Mouse (Mus musculus) limb, embryonic 14.5 days (tissue): ENCODE results near the gene Tdrd9. TPM values are rescaled to one million over a fixed set of nuclear protein-coding genes. Genes with fewer than 3 reads are reported as not detected.
A peak's percentile ranks its signal among the peaks of the same experiment; 100 is the strongest.

Source experiments
- ATAC-seq: fragments of 200-750 bp; cut with Nextera tagmentation; 2 replicates; pipeline ENCODE4 v1.8.0; 2017; ENCODE audit warnings: low read depth, moderate number of reproducible peaks, moderate TSS enrichment; ENCODE audit not compliant: low FRiP score
- DNase-seq: peaks from one replicate; pipeline ENCODE4 v3.0.0-alpha.2; 2015; ENCODE audit warnings: low spot score
- H3K27ac ChIP-seq: fragments of 300-500 bp; sonication (generic); replicated peaks from 2 replicates; pipeline ENCODE4 v1.5.1; 2014; ENCODE audit warnings: low read depth, mild to moderate bottlenecking, low read length, moderate library complexity, mixed read lengths
- H3K27me3 ChIP-seq: fragments of 300-500 bp; sonication (generic); 2 replicates; pipeline ENCODE4 v1.6.1; 2014; ENCODE audit warnings: low read length, mixed read lengths; ENCODE audit not compliant: control insufficient read depth, insufficient read depth
- H3K36me3 ChIP-seq: fragments of 300-500 bp; sonication (generic); 2 replicates; pipeline ENCODE4 v1.6.1; 2014; ENCODE audit warnings: mild to moderate bottlenecking, low read length, moderate library complexity, mixed read lengths; ENCODE audit not compliant: control insufficient read depth, insufficient read depth
- H3K4me1 ChIP-seq: fragments of 300-500 bp; sonication (generic); 2 replicates; pipeline ENCODE4 v1.6.1; 2014; ENCODE audit warnings: antibody characterized with exemption, low read length, mixed read lengths; ENCODE audit not compliant: control insufficient read depth, insufficient read depth
- H3K4me2 ChIP-seq: fragments of 300-500 bp; sonication (generic); replicated peaks from 2 replicates; pipeline ENCODE4 v1.6.1; 2014; ENCODE audit warnings: low read depth, mild to moderate bottlenecking, low read length, moderate library complexity; ENCODE audit not compliant: severe bottlenecking
- H3K4me3 ChIP-seq: fragments of 300-500 bp; sonication (generic); replicated peaks from 2 replicates; pipeline ENCODE4 v1.5.1; 2014; ENCODE audit warnings: low read length
- H3K9ac ChIP-seq: fragments of 300-500 bp; sonication (generic); 2 replicates; pipeline ENCODE4 v1.6.1; 2014; ENCODE audit warnings: mild to moderate bottlenecking, low read depth, low read length, moderate library complexity; ENCODE audit not compliant: severe bottlenecking
- H3K9me3 ChIP-seq: fragments of 300-500 bp; sonication (generic); 2 replicates; pipeline ENCODE4 v1.6.1; 2016; ENCODE audit warnings: low read length; ENCODE audit not compliant: control insufficient read depth
- POLR2A ChIP-seq: fragments of 200-500 bp; IDR thresholded peaks from 2 replicates; pipeline ENCODE4 v1.8.0; 2012; ENCODE audit warnings: inconsistent platforms, mild to moderate bottlenecking, moderate library complexity, borderline replicate concordance; ENCODE audit not compliant: insufficient read depth, insufficient read length; ENCODE audit errors: extremely low read depth
- WGBS: fragments of 180-500 bp; shearing (Covaris S2); extraction: QIAGEN DNeasy Blood & Tissue Kit; methylation state at CpG from one replicate; pipeline ENCODE4 v1.1.7; 2014; 5-methylcytosine and 5-hydroxymethylcytosine counted together
- polyA plus RNA-seq, 2 experiments: library from polyadenylated mRNA; depleted of rRNA in 1 of 2; stranded (reverse) in 1 of 2; unstranded in 1 of 2; fragments of >200 nt; fragmentation: Nextera tagmentation in 1 of 2; extraction: Ambion mirVana in 1 of 2; gene quantifications; 2 replicates each; pipeline versions ENCODE4 v1.2.1 to v1.2.3; 2012 to 2014

Tdrd9 gene
- polyA plus RNA-seq, 2 experiments, result 0.23 to 0.78 TPM

GRCm38 (mm10) chr12:112086726-112087125 is 115.4 kb downstream of the Tdrd9 start:
- TF ChIP-seq POLR2A, result no peak

GRCm38 (mm10) chr12:112088609-112089324 is 117.4 kb downstream of the Tdrd9 start:
- H3K9me3 ChIP-seq, result no peaks in the 10 kb centered on the region
- ATAC-seq (no peak), DNase-seq (no peak)
- no peak overlapping the region for H3K27ac ChIP-seq
- WGBS, result 50% methylated on average over 12 of the region's 12 CpGs
- H3K4me2 ChIP-seq, result no peak overlapping the region
- no peak overlapping the region for H3K4me3 ChIP-seq
- no peak overlapping the region for H3K9ac ChIP-seq
- no peak for TF ChIP-seq POLR2A
- peaks cover 6% of the 10 kb centered on the region for H3K4me1 ChIP-seq
- no peaks in the 10 kb centered on the region for H3K36me3 ChIP-seq
- H3K27me3 ChIP-seq, result no peaks in the 10 kb centered on the region

More at GRCm38 (mm10) chr12:112086726-112087125, 115.4 kb downstream of the Tdrd9 start:
- Histone ChIP-seq H3K4me3 (no peak overlapping the region), H3K9ac (no peak overlapping the region), H3K9me3 (no peaks in the 10 kb centered on the region), H3K4me1 (peaks cover 6% of the 10 kb centered on the region), H3K36me3 (no peaks in the 10 kb centered on the region), H3K27ac (0 out of 2 replicates have a peak overlapping the region, but pooled peaks have one; percentile 8), H3K27me3 (no peaks in the 10 kb centered on the region), H3K4me2 (no peak overlapping the region)
- ATAC-seq (no peak), DNase-seq (no peak)
- 46% methylated on average over 6 of the region's 6 CpGs for WGBS

GRCm38 (mm10) chr12:112091054-112091453 is 119.7 kb downstream of the Tdrd9 start:
- Histone ChIP-seq H3K9ac (peak overlapping the region; percentile 36; the same call in 1 of the 2 replicates), H3K27ac (no peak overlapping the region), H3K4me3 (no peak overlapping the region), H3K9me3 (no peaks in the 10 kb centered on the region), H3K4me1 (peaks cover 6% of the 10 kb centered on the region), H3K36me3 (no peaks in the 10 kb centered on the region), H3K4me2 (peak overlapping the region; percentile 39), H3K27me3 (no peaks in the 10 kb centered on the region)
- DNase-seq, result peak; percentile 83
- peak; percentile 63; the same call in 1 of the 2 replicates for ATAC-seq
- 7% methylated on average over 12 of the region's 12 CpGs for WGBS
- no peak for TF ChIP-seq POLR2A

- no peaks in the 10 kb centered on the region for H3K36me3 ChIP-seq
- H3K4me2 ChIP-seq, result no peak overlapping the region
- no peak for ATAC-seq
- no peak overlapping the region for H3K9ac ChIP-seq
- TF ChIP-seq POLR2A, result no peak
- H3K4me3 ChIP-seq, result no peak overlapping the region
- H3K27me3 ChIP-seq, result no peaks in the 10 kb centered on the region
- H3K9me3 ChIP-seq, result no peaks in the 10 kb centered on the region
- WGBS, result 81% methylated on average over 8 of the region's 8 CpGs
- no peaks in the 10 kb centered on the region for H3K4me1 ChIP-seq
- H3K27ac ChIP-seq, result no peak overlapping the region
- no peak for DNase-seq
Measured at GRCm38 (mm10) chr12:112094261-112094880, 123.0 kb downstream of the Tdrd9 start.

GRCm38 (mm10) chr12:112096051-112096732 is 124.8 kb downstream of the Tdrd9 start:
- H3K4me2 ChIP-seq, result no peak overlapping the region
- no peaks in the 10 kb centered on the region for H3K4me1 ChIP-seq
- no peaks in the 10 kb centered on the region for H3K27me3 ChIP-seq
- 64% methylated on average over 13 of the region's 13 CpGs for WGBS
- H3K9ac ChIP-seq, result no peak overlapping the region
- DNase-seq (no peak), ATAC-seq (no peak)
- no peaks in the 10 kb centered on the region for H3K36me3 ChIP-seq
- no peak overlapping the region for H3K4me3 ChIP-seq
- H3K27ac ChIP-seq, result no peak overlapping the region
- H3K9me3 ChIP-seq, result no peaks in the 10 kb centered on the region
- TF ChIP-seq POLR2A, result no peak
